Mouse (Mus musculus) liver (tissue): ENCODE measurements around the gene Map7d2.
"Not testable (repeated sequence)": the region's sequence is repeated elsewhere in the genome, so short reads cannot be mapped to it uniquely, and the experiment has no call there.

Source experiments
- DNase-seq: peaks from one replicate; pipeline ENCODE4 v3.0.0-alpha.2; 2020; ENCODE audit warnings: mixed read lengths

Gene Map7d2

DNA sequence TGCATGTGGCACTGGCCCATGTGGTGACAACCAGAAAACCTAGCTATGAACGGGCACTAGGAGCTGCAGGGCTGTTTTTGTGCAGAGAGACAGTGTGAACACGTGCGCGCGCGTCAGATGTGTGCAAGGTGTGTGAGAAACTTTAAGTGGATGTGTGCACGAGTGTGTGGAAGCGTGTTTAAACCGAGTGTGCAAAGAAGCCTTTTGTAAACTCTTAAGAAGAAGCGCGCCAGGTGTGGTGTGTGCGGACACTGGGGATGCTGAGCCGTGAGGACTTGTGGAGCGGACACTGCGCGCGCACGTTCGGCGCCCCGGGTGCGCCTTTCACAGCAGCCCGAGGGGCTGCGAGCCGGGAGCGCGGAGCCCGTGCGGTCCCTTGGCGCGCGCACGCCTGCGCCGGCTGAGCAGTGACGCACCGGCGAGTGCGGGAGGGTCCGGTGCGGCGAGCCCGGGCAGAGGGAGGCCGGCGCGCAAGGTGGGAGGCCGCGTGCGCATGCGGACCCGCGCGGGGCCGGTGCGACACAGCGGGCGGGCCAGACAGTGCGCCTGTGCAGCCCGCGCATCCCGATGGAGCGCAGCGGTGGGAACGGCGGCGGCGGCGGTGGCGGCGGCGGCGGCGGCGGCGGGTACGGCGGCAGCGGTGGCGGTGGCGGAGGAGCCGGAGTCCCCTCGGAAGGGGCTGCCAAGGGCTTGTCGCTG lies at the start of gene Map7d2:
Gene Map7d2, plus strand, starts transcription at position 443 of the 699 bp plus-strand sequence.
- no peak for DNase-seq

DNA sequence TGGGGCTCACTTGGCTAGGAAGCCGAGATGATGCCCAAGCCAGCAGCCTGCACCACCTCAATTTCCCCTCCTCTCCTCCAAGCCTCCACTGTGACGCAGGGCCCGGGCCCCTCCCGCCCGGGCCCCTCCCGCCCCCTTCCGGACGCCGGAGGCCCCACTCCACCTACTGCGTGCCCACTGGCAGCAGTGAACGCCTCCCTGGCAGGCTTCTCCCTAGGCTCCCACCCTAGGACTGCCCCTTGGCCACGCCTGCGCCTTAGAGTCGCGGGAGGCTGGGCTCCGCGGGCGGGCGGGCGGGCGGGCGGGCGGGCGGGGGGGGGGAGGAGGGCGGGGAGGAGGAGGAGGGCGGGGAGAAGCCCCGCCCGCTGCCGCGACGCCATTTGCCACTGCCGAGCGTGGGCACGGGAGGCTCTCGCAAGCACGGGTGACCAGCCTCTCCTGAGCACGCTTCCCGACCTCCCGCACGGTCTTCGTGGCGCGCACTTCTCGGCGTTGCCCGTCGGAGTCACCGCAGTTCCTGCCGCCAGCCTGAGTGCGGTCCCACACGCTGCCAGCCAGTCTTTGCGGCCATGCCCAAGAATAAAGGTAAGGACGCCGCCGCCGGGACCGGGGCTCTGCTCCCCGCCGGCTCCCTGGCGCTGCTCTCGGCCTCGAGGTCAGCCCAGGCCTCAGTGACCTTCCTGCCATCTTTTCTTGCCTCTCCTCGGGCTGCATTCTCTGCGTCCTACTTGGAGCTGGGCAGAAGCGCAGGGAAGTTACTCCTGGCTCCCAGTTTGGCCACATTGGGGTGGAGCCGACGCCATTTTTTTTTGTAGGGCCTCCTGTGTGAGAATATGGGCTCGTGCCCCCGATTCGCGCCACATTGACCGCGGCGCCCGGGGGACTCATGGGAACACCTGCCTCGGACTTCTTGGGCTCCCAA lies 42.3 kb upstream of the Map7d2 start, which contains the start of gene Eif1ax:
Gene Eif1ax, plus strand, starts transcription at position 348 of the 922 bp plus-strand sequence.
- peak; percentile 92 for DNase-seq

DNA sequence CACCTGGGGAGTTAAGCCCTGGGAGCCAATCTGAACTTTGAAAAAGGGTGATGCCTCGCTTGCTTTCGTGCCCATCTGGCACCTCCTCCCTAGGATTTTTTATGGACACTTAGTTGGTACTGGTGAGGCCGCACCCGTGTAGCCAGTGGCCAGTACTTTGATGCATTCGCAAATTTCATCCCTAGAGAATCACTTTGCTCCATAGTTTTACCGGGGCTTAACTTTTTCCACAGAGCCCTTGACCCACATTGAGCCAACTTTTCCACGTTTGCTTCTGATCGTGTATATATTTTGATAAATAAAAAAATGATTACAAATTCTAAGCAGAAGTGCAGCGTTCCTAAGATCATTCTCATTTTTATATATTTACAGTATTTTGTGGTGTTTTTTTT lies 41.6 kb upstream of the Map7d2 start:
- DNase-seq: no peak

DNA sequence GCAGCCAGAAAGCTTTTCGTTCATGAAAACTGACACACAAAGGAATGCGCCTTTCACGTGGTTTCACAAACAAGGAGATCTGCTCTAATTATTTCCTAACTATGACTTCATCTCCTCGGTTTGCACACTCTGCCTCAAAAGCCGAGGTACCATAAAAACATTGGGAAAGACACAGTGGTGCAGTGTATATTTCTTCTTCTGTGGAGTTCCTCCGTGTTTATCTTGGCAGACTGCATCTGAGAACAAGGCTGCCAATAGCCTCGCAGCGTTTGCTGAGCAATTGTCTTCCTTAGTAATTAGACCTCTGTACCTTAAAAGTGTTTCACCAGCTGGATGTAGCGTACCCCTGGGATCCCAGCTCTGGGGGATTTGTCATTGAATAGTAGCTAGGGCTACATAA lies 27.3 kb upstream of the Map7d2 start:
- DNase-seq: no peak

DNA sequence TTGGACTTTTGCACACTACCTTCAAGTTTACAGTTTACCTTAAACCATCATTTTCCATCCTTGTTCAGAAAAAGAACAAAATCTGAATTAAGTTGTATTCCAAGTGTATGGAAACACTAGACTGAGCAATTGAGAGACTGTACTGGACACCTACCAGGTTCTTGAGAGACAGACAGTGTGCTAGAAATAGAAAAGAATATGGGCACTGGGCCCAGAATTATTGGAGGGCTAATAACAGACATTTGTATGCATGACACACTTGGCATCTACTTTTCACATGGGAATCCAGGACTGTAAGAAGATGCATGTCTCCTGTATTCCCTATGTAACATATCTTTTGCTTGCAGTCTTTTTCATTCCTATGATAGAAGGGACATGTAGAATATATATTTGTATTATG lies 25.4 kb upstream of the Map7d2 start:
- no peak for DNase-seq

DNA sequence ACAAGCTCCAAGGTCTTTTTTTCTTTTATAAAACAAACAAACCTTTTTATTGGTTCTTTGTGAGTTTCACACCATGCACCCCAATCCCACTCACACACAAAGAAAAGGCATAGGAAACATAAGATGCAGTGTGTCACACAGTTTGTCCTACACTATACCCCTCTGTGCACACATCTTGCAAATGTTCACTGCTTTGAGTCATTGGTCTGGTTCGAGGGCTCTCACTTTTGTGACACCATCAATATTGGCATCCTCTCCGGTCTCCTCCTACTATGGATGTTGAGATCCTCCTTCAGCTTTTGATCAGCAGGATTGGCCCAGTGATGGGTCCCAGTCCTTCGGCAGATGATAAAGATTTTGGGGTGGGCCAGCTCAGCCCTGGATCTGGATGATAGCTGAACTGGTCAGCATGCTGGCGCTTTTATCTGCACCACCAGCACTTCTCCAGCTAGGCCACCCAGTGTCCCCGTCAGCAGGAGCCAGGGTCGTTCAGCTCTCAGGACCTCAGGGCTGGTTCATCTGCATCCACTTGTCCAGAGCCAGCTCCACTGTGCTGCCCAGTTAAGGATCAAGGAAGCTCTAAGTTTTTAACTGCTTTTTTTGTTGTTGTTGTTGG lies 23.9 kb upstream of the Map7d2 start:
- DNase-seq: no peak

DNA sequence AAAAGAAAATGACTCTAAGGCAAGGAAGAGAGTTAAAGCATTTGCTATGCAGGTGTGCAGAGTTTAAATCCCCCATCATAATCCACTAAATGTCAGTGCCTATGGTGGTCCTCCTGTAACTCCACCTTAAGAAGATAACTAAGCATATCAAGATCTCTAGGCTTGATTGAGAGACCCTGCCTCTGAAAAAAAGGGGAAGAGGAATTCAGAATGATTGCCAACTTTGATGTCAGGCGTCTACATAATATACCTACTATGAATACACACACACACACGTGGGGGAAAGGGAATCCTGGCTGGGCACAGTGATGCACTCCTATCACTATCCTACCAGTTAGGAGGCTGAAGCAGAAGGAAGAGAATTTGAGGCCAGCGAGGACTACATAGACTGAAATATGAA lies 23.1 kb upstream of the Map7d2 start:
- DNase-seq: no peak

DNA sequence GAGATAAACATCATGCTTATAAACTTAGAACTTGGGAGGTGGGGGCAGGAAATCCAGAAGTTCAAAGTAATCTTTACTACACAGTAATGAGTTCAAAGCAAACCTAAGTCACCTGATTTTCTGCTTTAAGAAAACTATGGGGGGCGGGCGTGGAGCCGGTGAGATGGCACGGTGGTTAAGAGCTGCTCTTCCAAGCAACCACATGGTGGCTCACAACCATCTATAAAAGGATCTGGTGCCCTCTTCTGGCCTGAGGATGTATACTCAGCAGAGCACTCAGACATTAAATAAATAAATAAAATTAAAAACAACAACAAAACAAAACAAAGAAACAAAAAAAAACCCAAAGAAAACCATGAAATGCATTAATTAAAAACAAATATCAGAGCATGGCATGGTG lies 5.1 kb upstream of the Map7d2 start:
- peak; percentile 6 for DNase-seq

DNA sequence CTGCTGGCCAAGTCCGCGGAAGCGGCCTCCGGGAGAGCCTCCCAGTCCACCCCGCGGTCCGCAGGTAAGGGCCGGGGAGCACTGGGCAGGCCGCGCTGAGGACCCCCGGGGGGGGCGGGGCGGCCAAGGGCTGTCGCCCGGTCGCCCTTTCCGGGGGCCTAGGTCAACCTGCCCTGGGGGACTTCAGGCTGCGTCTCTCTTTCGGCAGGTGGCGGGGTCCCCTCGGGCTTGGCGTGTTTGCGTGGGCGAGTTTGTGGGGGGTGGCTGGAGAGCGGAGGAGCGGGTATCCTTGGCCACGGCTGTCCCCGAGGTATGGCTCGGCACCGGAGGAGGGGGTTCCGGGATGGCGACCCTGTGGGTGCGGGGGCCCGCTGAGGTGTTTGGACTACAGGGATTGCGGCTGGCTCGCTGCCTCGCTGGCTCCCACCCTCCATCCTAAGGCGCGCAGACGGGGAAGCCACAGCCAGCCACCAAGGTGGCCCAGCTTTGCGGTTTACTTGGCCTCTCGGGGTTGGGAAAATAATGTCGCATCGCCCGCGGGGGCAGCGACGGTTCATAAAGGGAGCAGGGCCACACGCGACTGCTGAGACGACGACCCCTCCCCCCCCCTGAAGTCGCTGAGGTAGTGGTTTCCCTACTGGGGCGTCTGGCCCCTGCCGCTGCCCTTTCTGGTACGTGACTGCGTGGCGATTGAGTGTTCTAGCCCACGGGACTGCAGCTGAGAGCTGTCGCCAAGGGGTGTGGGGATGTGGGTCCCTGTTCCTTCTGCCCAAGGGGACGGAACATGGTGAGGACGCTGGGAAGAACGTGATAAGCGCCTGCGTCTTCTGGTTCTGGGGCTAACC lies 679 bp downstream of the Map7d2 start:
- peak; percentile 4 for DNase-seq

DNA sequence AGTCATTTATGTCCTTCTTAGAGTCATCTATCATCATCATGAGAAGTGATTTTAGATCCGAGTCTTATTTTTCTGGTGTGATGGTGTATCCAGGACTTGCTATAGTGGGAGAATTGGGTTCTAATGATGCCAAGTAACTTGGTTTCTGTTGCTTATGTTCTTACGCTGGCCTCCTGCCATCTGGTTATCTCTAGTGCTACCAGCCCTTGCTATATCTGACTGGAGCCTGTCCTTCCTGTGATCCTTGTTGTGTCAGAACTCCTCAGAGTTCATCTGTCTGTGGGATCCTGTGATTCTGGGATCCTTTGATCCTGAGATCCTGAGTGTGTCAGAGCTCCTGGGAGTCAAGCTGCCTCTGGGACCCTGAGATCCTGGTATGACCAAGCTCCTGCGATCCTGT lies 16.1 kb downstream of the Map7d2 start:
- not testable (repeated sequence) for DNase-seq

DNA sequence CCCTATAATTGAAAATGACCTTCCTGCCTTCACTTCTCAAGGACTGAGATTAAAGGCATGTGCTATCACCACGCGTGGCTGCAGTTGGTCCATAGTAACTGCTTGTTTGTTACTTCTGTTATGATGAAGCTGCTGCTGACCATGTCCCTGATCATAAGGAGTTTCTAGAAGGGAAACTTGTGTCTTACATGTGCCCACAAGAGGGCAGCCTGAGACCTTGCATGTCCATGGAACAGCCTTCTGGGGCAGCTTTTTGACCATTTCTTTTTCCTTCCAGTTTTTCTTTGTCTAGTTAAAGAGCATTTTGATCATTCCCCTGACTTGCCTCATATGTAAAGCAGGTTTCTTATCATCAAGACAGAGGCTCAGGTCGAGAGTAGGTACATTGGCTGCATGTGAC lies 27.8 kb downstream of the Map7d2 start:
- DNase-seq: peak; percentile 36

DNA sequence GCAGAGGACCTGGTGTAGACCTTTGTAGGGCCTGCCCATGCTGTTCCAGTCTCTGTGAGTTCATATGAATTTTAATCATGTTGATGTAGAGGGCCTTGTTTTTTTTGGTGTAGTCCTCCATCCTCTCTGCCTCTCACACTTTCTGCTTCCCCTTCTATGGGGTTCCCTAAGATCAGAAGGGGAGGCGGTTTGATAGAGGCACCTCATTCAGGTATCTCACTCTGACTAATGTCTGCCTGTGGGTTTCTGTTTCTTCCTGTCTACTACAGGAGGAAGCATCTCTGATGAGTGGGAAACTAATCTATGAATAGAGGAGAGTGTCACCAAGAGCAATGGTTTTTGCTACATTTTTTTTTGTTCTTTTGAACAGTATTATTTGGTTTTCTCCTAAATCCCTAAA lies 32.8 kb downstream of the Map7d2 start:
- no peak for DNase-seq

DNA sequence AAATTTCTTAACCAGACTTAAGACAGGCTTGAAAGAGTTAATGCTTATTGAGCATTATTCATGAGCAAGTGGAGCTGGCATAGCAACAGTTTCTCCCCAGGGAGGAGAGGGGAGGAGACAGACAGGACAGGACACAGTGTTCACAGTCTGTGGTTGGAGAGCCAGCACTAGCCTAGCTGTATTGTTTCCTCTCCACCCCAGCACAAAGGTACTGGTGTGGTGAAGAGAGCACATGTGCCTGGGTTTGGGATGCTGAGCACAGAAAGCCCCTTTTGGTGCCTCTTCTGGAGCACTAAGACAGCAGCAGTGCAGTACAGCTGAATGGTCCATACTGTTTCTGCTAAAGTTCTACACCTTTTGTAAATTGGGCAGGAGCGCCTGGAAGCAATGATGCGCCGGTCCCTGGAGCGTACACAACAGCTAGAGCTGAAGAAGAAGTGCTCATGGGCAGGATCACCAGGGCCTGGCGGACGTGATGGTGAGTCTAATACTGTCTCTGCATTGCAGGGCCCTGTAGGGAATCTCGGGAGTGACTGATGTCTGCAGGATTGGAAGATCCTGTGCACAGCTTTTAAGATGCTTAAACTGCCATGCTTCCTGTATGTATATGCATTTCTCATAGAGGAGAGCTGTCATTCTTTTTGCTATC lies 44.8 kb downstream of the Map7d2 start:
- DNase-seq: no peak

DNA sequence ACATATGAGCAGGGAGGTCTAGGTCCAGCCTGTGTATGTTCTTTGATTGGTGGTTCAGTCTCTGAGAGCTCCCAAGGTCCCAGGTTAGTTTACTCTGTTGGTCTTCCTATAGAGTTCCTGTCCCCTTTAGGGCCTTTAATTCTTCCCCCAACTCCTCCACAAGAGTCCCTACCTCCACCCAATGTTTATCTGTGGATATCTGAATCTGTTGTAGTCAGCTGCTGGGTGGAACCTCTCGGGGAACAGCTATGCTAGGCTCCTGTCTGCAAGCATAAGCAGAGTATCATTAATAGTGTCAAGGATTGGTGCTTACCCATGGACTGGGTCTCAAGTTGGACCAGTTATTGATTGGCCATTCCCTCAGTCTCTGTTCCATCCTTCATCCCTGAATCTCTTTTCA lies 60.4 kb downstream of the Map7d2 start:
- DNase-seq: no peak

DNA sequence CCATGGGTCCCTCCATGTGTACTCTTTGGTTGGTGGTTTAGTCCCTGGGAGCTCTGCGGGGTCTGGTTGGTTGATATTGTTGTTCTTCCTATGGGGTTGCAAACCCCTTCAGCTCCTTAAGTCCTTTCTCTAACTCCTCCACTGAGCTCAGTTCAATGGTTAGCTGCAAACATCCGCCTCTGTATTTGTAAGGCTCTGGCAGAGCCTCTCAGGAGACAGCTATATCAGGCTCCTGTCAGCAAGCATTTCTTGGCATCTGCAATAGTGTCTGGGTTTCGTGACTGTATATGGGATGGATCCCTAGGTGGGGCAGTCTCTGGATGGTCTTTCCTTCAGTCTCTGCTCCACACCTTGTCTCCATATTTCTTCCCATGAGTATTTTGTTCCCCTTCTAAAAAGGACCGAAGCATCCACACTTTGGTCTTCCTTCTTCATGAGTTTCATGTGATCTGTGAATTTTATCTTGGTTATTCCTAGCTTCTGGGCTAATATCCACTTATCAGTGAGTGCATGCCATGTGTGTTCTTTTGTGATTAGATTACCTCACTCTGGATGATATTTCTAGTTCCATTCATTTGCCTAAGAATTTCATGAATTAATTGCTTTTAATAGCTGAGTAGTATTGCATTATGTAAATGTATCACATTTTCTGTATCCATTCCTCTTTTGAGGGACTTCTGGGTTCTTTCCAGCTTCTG lies 64.0 kb downstream of the Map7d2 start:
- DNase-seq: not testable (repeated sequence)

DNA sequence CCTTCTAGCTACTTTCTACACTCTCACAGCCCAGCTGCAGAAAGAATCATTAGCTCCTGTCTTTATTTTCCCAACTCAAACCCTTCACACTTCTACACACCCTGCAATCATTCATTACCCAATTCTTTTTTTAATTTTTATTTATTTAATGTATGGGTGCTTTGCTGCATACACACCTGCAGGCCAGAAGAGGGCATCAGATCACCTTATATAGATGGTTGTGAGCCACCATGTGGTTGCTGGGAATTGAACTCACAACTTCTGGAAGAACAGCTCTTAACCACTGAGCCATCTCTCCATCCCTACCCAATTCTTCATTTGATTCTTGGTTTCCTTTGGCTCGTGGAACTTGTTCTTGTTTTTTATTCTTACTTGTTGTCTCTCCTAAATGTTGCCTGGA lies 69.9 kb downstream of the Map7d2 start:
- DNase-seq: no peak

DNA sequence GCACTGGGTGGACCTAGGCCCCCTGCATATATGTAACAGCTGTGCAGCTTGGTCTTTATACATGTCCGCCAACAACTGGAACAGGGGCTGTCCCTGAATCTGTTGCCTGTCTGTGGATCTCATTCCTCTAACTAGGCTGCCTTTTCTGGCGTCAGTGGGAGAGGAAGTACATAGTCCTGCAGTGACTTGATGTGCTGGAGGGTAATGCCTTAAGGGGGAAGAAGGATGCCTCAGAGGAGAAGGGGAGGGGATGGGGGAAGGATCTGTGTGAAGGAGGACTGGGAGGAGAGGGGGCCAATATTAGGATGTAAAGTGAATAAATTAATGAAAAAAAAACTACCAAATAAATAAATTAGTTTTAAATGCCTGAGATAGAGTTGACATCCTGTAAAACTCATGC lies 88.8 kb downstream of the Map7d2 start:
- no peak for DNase-seq

DNA sequence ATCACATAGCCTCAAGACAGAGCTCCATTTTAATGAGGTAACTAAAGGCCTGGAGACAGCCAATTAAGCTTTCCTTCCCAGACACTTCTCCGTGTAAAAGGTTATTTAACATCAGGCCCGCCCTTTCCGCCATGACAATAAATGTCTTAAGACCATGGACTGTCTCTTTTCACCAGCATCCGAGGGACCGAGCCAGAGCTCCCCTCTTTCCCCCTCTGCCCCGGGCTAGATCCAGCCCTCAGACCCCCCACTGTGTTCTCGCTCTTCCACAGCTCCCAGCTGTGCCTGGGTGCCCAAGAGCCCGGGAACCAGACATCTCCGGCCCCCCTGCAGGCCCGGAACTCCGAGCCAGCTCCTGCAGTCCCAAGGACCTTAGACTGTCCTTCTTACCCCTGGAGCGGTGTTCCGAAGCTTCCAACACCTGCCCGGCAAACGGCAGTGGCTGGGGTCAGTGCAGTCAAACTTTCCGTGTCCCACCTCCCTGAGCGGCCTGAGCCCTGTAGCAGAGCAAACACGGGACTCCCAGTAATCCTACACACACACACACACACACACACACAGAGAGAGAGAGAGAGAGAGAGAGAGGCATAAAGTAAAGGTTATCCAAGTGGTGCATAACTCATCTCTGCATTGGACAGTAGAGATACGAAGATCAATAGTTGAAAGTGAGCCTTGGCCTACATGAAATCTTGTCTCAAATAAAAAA lies 94.1 kb downstream of the Map7d2 start:
- DNase-seq: no peak

DNA sequence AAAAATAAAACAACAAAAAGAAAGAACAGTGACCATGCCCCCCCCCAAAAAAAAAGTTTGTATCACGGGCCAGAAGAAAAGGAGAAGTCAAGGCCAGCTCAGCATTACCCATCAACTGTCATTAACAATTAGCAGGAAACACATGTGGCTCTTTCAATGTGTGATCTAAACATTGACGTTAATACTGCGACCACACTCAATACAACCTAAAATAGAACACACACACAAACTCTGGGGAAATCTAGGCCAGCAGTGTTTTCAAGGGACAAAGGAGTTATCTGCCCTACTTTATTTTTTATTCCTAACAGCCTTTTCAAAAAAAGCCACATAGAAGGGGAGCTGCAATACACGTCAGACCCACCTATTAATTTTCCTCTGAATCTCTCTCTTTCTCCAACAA lies 94.7 kb downstream of the Map7d2 start:
- DNase-seq: no peak

DNA sequence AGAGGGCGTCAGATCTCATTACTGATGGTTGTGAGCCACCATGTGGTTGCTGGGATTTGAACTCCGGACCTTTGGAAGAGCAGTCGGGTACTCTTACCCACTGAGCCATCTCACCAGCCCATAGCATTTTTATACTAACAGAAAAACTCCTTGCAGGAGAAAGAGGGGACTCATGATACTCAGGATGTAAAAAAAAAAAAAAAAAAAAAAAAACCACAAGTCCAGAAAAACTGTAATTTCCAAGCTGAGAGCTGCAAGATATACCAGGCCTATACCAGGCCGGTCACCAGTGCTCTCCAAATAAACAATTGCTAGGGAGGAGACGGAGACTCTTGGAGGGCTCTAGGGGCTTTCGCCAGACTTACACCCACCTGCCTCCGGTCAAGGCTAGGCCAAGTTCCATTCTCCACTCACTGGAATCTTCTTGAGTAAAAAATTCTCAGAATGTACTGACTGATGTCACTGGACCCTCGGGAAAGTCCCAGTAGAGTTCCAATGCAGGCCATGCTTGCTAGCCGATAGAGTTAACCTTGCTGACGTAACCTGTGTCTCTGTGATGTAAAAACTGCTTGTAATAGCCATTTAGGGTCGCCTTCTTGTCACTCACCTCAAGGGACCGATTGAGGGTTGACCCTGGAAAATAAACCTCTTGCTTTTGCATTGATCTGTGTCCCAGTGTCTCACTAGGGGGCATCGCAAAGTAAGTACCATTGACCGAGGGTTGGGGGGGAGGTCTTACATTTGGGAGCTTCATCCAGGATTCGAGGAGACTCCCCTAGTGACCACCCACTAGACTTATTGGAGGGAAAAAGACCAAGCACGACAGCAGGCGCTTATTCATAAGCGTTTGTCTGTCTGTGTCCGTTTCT lies 95.7 kb downstream of the Map7d2 start:
- DNase-seq: no peak
